Mouse (Mus musculus) cerebellum, adult 2 months (tissue): ENCODE measurements around the gene Pin4. TPM values are rescaled to one million over a fixed set of nuclear protein-coding genes. Genes with fewer than 3 reads are reported as not detected.

ENCODE experiments used
- DNase-seq, 2 experiments: peaks; one replicate each; pipeline ENCODE4 v3.0.0; 2021
- H3K27ac ChIP-seq: fragments of 200-500 bp; 2 replicates; pipeline ENCODE4 v1.5.1; 2012; ENCODE audit warnings: low read length, control low read depth, inconsistent platforms; ENCODE audit not compliant: insufficient read depth
- H3K27me3 ChIP-seq: fragments of 200-500 bp; 2 replicates; pipeline ENCODE4 v1.6.1; 2012; ENCODE audit warnings: inconsistent platforms, mild to moderate bottlenecking, low read length, moderate library complexity; ENCODE audit not compliant: control insufficient read depth, insufficient read depth
- H3K4me1 ChIP-seq: fragments of 200-500 bp; 2 replicates; pipeline ENCODE4 v1.6.1; 2011; ENCODE audit warnings: low read length; ENCODE audit not compliant: control insufficient read depth, insufficient read depth
- H3K4me3 ChIP-seq: fragments of 200-500 bp; replicated peaks from 2 replicates; pipeline ENCODE3; 2011; ENCODE audit warnings: mild to moderate bottlenecking, low read depth, low read length, control low read depth; ENCODE audit not compliant: insufficient read depth
- CTCF ChIP-seq: fragments of 200-500 bp; IDR thresholded peaks from 2 replicates; pipeline ENCODE4 v1.5.1; 2011; ENCODE audit warnings: low read depth, mild to moderate bottlenecking, control low read depth, low read length, moderate library complexity, borderline replicate concordance; ENCODE audit not compliant: insufficient read depth
- POLR2A ChIP-seq: fragments of 200-500 bp; IDR thresholded peaks from 2 replicates; pipeline ENCODE4 v1.6.1; 2011; ENCODE audit warnings: low read length, control low read depth, borderline replicate concordance; ENCODE audit not compliant: insufficient read depth
- WGBS: fragments of 180-500 bp; shearing (Covaris S2); methylation state at CpG from one replicate; pipeline ENCODE4 v1.1.7; 2018; 5-methylcytosine and 5-hydroxymethylcytosine counted together
- polyA plus RNA-seq: library from polyadenylated mRNA; depleted of rRNA; stranded (reverse); fragments of >200 nt; gene quantifications from 2 replicates; pipeline ENCODE4 v1.2.3, GENCODE M21; 2012

Gene Pin4
- polyA plus RNA-seq, 1 experiment, result 51.5 TPM

- TF ChIP-seq POLR2A, result no peak
- no peak for TF ChIP-seq CTCF
- Histone ChIP-seq H3K27ac (no peak overlapping the region), H3K4me1 (no peaks in the 10 kb centered on the region), H3K4me3 (no peak overlapping the region), H3K27me3 (no peaks in the 10 kb centered on the region)
- DNase-seq, result no peak
- 23% methylated on average over 4 of the region's 4 CpGs for WGBS
Measured at GRCm38 (mm10) chrX:102115676-102116075, 3.6 kb upstream of the Pin4 start.

GRCm38 (mm10) chrX:102121321-102121720 is 2.1 kb downstream of the Pin4 start:
- no peak overlapping the region for H3K27ac ChIP-seq
- H3K27me3 ChIP-seq, result no peaks in the 10 kb centered on the region
- TF ChIP-seq POLR2A, result no peak
- no peak for TF ChIP-seq CTCF
- WGBS, result 84% methylated on average over 2 of the region's 2 CpGs
- DNase-seq, result no peak
- no peak overlapping the region for H3K4me3 ChIP-seq
- no peaks in the 10 kb centered on the region for H3K4me1 ChIP-seq

DNA sequence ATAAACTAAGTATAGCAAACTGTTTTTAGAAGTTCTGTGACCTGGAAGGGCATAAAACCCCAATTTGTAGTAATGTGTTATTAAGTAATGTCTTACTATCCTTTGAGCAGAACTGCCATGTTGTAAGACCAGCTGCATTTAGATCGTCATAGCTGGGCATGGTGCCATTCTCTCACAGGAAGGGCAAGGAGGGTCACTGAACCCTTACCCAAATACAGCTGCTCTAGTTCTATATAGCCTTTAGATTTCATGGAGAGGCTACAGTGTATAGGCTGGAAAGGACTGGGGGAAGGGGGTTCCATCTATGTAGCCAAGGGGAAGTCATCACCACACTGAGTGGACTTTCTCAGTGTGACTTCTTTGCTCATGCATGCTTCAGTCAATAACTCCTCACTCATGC is 21.9 kb downstream of the Pin4 start:
- TF ChIP-seq POLR2A (no peak), CTCF (no peak)
- WGBS, result 33% methylated on average over 1 of the region's 1 CpGs
- Histone ChIP-seq H3K4me3 (no peak overlapping the region), H3K27ac (no peak overlapping the region), H3K27me3 (no peaks in the 10 kb centered on the region), H3K4me1 (no peaks in the 10 kb centered on the region)
- DNase-seq, result no peak

- 1% methylated on average over 42 of the region's 42 CpGs for WGBS
Measured at GRCm38 (mm10) chrX:102156618-102157422, 37.6 kb downstream of the Pin4 start, which contains the start of gene Ercc6l. Ercc6l (minus strand) TSS chrX:102157091.

GRCm38 (mm10) chrX:102157423-102157791 is 38.2 kb downstream of the Pin4 start:
- H3K4me1 ChIP-seq, result no peaks in the 10 kb centered on the region
- peak in 1 of 2 experiments; percentile 46 for DNase-seq
- WGBS, result 43% methylated on average over 5 of the region's 5 CpGs
- H3K27ac ChIP-seq, result peak overlapping the region; percentile 54
- no peaks in the 10 kb centered on the region for H3K27me3 ChIP-seq
- TF ChIP-seq POLR2A, result no peak
- TF ChIP-seq CTCF, result no peak
- peak overlapping the region; percentile 60 for H3K4me3 ChIP-seq

More at GRCm38 (mm10) chrX:102156618-102157422, 37.6 kb downstream of the Pin4 start, which contains the start of gene Ercc6l:
- peak; percentile 87 to 93 for DNase-seq
- Histone ChIP-seq H3K27ac (peak within 1 kb of the TSS; percentile 54), H3K4me3 (peak within 1 kb of the TSS; percentile 68), H3K27me3 (no peaks in the 10 kb centered on the region), H3K4me1 (no peaks in the 10 kb centered on the region)
- TF ChIP-seq CTCF, result no peak
- peak; percentile 24; the same call in 1 of the 2 replicates for TF ChIP-seq POLR2A

DNA sequence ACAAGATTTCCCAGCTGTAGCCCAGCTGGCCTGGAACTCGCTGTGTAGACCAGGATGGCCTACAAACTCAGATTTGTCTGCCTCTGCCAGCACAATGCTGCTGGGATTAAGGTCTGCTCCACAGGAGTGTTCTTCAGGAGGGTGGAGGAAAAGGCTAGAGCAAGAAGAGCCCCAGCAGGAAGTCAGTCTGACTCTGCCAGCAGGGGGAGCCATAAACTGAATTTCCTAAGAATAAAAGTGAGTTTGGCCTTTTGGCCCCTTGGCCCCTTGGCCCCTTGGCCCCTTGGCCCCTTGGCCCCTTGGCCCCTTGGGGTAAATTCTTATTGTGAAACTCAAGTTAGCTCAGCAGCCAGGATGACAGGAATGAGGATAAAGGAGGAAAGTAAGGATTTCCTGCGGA is 40.5 kb downstream of the Pin4 start:
- no peak for DNase-seq
- no peaks in the 10 kb centered on the region for H3K4me1 ChIP-seq
- 52% methylated on average over 2 of the region's 2 CpGs for WGBS

DNA sequence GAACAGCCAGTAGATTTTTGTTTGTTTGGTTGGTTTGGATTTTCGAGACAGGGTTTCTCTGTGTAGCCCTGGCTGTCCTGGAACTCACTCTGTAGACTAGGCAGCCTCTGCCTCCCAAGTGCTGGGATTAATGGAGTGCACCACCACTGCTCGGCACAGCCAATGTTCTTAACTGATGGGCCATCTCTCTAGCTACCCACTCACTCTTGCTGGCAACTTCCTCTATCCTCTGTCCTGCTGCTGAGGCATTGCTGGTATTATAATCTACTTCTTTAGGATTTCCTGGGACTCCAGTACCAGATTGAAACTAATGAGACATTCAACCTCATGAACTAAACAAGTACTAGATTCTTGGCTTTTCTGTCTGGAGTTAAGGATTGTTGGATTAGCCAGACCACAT is 41.3 kb downstream of the Pin4 start:
- DNase-seq, result no peak
- no peaks in the 10 kb centered on the region for H3K27me3 ChIP-seq
- no peaks in the 10 kb centered on the region for H3K4me1 ChIP-seq
- no peak overlapping the region for H3K4me3 ChIP-seq
- WGBS, result 76% methylated on average over 2 of the region's 2 CpGs
- no peak overlapping the region for H3K27ac ChIP-seq
- TF ChIP-seq CTCF (no peak), POLR2A (no peak)

More for the DNA sequence above, 40.5 kb downstream of the Pin4 start:
- H3K27me3 ChIP-seq, result no peaks in the 10 kb centered on the region
- TF ChIP-seq POLR2A (no peak), CTCF (no peak)
- H3K4me3 ChIP-seq, result no peak overlapping the region
- no peak overlapping the region for H3K27ac ChIP-seq

- Histone ChIP-seq H3K27me3 (no peaks in the 10 kb centered on the region), H3K4me3 (no peak overlapping the region), H3K27ac (no peak overlapping the region), H3K4me1 (no peaks in the 10 kb centered on the region)
- WGBS, result 40% methylated on average over 2 of the region's 2 CpGs
- no peak for DNase-seq
- TF ChIP-seq CTCF, result no peak
- no peak for TF ChIP-seq POLR2A
Measured at GRCm38 (mm10) chrX:102163096-102163495, 43.8 kb downstream of the Pin4 start.
